Mouse (Mus musculus) left cerebral cortex, adult 11 months (tissue): ENCODE data around the gene Dact2.

Experiments used
- DNase-seq: peaks from one replicate; pipeline ENCODE4 v3.0.0; 2022; ENCODE audit warnings: low spot score

The Dact2 gene

DNA sequence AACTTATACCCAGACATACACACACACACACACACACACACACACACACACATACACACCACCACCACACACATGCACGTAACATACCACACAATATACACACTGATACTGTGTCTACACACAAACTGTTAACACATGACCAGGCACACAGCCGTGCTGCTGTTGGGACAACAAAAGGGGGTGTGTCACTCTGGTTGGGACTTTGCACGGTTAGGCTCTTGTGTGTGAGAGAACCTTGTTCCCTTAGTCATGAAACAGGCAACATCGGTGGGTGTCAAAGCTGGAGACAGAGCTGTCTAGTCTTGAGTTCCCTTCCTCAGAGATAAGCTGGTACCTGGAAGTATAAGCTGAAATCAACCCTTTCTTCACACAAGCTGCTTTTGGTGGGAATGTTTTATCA lies 29.1 kb downstream of the Dact2 start:
- no peak for DNase-seq

DNA sequence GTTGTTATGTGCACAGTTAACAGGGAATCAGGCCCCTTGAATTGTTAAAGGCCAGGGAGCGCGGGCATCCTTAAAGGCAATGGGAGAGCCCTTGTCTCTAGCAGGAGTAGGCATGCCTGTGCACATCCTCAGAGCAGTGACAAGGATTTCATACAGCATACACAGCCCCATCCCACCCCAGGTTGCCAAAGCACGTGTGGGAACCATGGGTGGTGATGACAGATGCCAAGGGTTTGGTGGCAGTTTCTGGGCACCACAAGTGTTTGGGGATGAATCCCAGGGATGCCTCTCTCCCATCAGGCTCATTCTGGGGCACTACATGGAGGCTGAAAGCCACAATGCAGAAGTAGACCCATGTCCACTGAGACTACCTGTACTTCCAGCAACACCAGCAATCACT lies 29.7 kb downstream of the Dact2 start:
- no peak for DNase-seq

DNA sequence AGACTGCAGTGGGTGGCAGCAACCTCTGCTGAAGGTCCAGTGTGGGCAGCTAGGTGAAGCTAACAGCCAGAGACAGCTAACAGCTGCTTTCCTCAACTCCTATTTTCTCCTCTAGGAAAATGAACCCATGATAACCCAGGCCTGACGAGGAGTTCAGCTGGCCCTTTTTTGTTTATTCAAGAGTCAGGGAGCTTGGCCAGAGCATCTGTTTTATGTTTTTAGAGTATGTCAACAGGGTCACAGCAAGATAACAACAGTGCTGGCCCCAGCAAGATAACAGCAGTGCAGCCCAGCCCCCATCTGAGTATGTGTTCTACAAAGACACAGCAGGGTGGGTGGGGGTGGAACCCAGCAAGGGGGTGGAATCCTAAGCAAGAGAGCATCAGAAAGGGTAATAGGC lies 30.6 kb downstream of the Dact2 start:
- DNase-seq, result no peak

DNA sequence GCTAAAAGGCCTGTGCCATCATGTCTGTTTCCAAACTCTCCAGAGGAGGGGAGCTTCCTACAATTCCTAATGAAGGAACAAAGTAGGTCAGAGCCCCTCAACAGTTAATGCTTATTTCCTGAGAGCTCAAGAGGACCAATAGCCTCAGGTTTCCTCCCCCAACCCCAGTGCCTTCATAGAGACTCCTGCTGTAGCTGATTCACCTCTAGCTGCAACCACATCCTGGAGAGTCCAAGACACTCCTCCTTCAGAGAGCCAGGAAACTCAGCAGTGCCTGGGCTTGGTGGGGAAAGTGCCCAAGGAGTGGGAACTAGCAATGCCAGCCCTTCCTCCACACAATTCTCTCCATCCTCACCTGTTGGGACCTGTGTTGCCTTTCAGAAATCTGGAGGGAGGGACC lies 31.4 kb downstream of the Dact2 start:
- DNase-seq, result no peak

DNA sequence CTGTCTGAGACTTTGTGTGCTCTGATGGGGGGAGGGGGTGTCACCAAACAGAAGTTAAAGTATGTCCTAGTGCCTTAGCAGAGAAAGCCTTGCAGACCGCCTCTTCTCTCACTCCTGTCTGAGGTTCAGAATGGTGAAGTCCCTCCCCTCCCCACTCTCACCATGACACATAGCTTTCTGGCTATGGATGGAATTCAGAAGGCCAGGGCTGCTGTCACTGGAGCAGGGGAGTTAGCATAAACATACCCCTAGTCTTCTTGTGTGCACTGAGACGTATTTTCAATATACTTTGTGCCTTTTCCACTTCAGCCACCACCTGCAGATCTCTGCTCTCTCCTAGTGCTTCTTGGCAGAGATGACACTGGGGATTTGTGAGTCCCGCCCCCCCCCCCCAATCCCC lies 31.9 kb downstream of the Dact2 start:
- no peak for DNase-seq

DNA sequence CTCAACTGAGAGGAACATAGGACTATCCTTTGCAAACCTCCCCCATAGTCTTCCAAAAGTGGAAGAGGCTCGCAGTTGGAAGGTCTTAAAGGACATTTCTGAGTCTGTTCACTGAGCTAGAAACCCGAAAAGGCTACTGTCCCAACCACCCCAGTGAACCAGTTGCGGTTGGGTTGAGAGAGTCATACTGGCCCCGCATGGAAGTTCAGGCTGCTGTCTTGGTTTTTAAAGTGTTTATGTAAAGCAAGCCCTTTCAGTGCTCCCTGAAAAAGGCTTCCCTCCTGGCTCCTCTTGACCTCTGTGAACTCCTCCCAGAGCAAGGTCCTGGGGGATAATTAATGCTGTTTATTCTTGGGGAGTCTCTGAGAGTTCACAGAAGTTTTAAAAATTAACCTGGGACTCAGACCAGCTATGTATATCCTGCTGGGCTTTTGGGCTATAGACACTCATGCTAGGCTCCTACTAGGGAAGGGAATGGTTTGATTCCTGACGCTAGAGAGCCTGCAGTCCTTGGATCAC lies 33.1 kb downstream of the Dact2 start:
- no peak for DNase-seq

DNA sequence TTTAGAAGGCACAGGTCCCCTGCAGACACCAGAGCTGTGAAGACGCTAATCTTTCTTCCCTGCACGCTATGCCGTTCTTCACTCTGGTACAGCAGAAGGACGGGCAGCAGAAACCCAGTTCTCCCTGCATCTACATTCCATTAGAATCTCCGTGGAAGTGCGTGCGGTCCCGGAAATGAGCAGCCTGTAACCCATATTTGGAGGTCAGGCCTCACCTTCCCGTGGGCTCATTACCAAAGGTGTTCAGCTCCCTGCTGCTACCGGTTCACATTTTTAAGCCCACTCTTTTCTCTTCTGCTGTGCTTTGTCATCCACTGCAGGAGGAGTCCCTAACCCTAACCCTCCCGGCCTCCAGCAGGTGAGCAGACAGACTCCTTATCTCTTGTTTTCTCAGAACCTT lies 34.7 kb downstream of the Dact2 start:
- DNase-seq, result no peak

DNA sequence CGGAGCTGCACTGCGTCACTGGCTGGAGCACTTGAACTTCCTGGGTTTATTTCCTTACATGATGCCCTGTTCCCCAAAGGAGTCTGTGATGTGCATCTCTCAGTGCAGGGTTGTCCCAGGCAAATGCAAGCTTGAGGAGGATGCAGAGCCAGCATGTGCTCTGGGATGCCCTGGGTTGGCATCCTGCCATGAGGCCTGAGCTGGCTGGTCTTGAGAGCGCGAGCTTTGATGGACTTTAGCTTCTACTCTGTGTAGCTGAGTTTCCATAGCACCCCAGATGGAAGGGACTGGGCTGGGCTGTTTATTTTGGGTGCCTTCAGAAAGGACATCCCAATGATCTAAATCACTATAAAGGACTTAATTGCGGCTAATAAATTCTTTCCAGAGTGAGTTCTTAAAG lies 36.5 kb downstream of the Dact2 start:
- no peak for DNase-seq

DNA sequence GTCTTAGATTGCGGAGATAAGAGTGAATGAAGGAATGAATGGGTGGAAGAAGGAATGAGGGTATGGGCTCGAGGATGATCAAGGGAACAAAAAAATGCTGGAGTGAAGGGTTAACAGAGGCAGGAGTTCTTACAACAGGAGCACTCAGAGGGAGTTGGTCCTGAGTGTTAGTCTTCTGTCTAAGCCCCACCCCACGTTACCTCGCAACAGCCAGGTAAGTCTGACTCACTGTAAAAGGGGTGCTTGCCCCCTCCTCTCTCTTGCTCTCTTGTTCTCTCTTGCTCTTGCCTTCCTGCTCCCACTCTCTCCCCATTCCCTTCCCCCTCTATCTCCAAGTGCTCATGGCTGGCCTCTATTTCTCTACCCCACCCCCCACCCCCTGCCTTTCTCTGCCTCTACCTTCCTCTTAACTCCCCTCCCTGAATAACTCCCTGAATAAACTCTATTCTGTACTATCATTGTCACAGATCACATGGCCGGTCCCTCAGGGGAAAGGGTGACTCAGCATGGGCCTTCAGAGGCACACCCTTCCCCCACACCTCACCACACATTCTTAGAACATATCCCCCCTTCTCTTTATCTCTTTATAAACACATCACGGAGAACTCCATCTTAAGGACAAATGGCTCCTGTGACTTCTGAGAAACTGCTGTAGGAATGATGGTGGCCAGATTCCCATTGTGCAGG lies 37.2 kb downstream of the Dact2 start:
- no peak for DNase-seq

DNA sequence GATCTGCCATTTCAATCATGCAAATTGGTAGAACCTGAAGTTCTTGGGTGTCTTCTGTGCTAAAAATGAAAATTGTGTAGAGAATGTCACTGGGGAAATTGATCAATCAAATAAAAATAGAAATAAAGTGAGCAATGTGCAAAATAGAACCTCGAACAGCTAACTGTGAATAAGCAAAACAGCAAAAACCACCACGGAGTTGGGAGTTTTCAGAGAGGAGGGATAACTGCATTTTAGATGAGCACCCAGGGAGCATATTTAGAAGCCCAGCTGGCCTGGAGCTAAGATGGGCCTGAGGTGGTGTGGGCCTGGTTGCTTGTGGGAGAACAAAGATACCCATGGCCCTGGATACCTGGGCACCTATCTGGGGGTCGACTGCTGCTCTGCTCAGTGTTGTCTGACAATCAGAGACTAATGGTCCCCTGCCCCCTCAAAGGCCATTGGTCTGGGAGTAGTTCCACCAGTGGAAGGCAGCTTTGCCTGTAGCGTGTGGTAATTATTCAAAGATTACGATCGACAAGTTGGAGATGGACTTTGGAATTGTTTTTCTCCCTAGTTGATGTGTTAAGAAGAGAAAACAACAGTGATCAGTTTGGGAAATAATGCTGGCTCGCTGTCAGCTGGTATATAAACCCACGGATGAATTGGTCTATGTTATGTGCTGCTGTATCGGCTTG lies 38.0 kb downstream of the Dact2 start:
- DNase-seq, result no peak

DNA sequence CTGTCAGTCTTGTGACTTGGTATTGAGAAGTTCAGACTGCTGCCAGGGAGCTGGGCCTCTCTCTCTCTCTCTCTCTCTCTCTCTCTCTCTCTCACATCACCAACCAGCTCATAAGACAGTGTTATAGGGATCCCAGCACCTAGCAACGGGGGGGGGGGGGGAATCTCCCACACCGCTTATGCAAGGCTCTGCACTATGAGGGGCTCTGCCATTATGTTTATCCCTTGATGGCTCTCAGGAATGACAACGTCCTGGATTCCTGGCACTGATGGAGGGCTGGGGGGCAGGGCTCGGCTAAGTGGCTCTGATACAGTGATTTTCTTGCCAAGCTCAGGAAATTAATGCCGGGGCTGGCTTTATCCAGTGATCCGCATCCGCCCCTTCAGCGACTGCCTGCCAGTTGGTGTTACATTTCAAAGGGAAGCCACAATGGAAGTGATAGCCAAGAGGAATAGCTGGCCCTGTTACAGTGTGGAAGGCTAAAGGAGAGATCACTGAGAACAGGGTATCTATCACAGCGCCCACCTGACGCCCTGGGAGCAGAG lies 38.7 kb downstream of the Dact2 start:
- DNase-seq, result peak; percentile 44

DNA sequence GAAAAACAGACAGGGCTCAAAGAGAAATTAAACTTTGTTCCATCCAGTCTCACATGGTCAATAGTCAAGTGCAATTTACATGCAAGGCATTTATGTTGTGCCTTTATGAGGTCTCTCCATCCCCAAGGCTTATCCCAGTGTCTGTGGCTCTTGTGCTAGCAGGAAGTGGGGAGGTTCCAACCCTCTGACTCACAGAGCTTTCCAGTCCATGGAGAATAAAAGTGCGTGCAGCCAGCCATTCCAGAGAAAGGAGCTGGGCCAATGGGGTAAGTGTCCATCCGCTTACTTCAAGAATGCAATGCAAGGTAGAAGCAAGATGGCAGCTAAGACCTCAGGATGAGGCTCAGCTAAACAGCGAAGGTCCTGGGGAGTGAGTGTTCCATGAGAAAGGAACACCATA lies 43.3 kb downstream of the Dact2 start:
- DNase-seq, result no peak

DNA sequence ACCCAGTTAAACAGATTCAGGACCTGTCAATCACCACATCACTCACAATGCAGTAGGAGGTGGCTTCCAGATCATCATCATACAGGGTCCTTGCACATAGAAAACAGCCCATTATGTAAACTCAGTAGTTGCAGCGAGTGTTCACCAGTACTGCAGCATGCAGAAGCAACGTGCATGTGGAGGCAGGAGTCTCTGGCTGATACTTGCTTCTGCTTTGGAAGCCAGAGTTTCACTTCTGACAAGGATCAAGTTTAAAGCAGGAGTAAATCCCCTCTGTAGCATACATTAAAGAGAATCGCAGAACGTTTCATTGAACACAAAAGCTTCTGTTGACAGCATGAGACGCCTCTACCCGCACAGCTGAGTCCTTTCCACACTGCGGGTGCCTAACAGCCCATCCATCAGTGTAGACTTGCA lies 46.3 kb downstream of the Dact2 start:
- no peak for DNase-seq
